Mouse (Mus musculus) G1E-ER4 (cell line): ENCODE results near the gene Gadd45b. TPM values are rescaled to one million over a fixed set of nuclear protein-coding genes. Genes with fewer than 3 reads are reported as not detected.

Experiments
- GATA1 ChIP-seq: IDR thresholded peaks from one replicate; pipeline ENCODE4 v1.8.0; 2012; ENCODE audit warnings: low read length, inconsistent platforms
- polyA plus RNA-seq: library from polyadenylated mRNA; stranded (reverse); fragments of >175 nt; gene quantifications from 2 replicates; pipeline ENCODE4 v1.2.3, GENCODE M21; 2012

Gadd45b gene
- polyA plus RNA-seq, 1 experiment: 1.3 TPM

DNA sequence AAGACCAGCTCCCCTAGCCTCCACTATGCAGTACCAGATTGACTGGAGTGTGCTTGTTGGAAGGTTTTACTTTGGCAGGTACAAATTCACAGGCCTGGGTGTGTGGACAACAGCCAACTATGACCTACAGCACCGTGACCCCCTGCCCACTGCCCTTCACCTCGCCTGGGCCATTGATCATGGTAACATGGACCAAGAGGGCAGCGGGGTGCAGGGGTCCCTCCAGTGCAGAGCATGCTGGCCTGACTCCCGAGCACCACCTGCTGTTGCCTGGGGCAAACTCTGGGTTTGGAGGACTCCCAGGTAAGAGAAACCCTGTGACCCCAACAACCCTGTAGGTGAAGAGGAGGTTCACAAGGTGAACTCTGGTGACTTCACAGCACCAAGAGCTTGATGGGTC, 27.9 kb downstream of the Gadd45b start:
- no peak for TF ChIP-seq GATA1

- no peak for TF ChIP-seq GATA1
Observed at GRCm38 (mm10) chr10:80958979-80959637, 29.2 kb downstream of the Gadd45b start.

- no peak for TF ChIP-seq GATA1
Observed at GRCm38 (mm10) chr10:80960551-80961508, 31.0 kb downstream of the Gadd45b start.

GRCm38 (mm10) chr10:80962051-80962472, 32.2 kb downstream of the Gadd45b start:
- no peak for TF ChIP-seq GATA1

DNA sequence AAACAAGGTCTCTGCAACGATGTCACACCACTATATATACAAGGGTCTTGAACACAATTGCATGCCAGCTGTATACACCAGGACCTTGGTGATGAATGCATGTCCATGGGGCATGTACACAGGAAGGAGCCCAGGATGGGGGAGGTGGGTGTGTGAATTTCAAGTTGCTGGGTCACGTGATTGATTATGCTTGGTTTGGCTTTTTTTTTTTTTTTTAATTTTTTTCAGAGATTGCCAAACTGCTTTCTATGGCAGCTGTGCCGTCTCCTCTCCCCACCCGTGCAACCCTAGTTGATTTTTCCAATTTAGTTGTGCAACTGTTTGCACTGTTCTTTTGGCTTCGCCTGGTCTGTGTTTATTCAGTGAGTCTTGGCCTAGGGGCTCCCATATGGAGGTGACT, 32.7 kb downstream of the Gadd45b start:
- TF ChIP-seq GATA1: no peak

DNA sequence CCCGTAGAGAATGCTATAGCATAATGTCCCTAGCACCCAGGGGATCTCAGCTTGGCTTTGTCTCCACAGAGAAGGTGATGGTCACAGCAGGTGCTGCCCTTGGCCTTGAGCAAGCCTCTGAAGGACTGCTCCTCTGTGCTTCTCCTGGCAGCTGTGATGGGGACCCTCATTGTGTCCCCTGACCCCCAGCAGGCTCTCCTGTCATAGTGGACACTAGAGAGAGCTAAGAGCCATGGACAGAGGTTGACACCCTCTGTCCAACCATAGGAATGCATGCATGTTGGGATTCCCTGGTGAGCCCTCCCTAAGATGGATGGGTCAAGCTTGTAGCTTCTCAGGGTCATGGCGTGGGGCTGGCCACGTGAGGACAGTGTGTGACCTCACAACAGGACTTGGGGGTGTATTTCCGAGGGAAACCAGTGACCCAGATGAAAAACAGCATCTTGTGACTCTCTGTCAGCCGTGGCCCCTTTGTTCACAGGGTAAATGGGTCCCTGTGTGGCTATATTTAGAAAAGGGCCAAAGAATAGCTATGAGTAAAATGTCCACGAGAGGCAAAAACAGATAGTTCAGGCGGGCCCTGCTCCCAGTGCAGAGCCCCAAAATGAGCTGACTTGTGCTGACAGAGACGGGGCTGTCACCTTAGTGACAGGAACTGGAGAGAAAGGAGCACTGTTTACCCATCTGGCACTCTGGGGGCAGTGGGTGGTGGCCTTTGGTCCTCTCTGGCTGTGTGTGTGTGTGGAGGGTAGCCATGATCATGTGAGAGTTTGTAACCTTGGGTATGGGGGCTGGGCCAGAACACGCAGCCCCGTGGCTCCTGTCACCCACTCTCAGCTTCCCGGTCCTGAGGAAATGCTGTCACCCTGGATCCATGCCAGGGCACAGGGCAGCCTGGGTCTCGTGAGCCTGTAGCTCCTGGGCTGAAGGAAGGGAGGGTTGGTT, 33.4 kb downstream of the Gadd45b start:
- no peak for TF ChIP-seq GATA1

DNA sequence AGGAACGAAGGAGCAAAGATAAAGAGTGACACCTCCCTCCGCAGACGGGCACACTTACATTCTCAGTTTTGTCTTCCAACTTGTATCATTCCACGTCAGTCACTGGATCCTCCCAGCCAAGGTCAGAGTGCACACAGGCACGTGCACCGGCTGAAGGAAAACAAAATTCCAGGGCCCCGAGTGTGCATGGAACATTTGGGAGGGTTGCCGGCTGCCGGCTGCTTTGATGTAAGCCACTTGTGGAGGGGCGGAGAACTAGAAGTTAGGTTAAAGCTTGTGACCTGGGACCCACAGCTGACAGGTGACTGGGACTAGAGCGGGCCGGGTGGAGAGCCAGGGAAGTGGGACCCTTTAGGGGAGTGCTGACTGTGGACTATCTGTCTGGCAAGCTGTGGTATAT, 36.4 kb downstream of the Gadd45b start:
- TF ChIP-seq GATA1: no peak

DNA sequence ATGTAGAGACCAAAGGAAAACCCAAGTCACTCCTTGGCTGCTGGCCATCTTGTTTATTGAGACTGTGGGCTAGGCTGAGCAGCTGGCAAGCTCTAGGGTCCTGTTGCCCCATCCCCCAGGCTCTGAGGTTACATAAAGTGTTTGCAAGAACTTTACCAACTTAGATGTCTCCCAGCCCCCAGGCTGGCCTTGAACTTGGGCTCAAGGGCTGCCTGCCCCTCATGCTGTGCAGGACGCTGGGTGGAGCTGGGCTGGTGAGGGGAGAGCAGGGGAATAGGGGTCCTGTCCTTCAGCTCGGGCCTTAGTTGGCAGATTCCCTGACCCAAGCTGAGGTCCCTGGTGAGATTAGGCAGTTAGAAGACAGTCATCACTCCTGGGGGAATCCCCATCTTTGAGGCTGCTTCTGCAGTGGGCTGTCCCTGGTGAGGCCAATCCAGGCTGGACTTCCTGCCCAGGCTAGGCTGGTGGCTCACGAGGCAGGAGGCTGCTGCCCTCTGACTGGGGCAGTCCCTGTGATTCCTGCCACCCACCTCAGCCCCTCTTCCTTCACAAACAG, 37.3 kb downstream of the Gadd45b start:
- no peak for TF ChIP-seq GATA1

GRCm38 (mm10) chr10:80968106-80968505, 38.2 kb downstream of the Gadd45b start:
- no peak for TF ChIP-seq GATA1

DNA sequence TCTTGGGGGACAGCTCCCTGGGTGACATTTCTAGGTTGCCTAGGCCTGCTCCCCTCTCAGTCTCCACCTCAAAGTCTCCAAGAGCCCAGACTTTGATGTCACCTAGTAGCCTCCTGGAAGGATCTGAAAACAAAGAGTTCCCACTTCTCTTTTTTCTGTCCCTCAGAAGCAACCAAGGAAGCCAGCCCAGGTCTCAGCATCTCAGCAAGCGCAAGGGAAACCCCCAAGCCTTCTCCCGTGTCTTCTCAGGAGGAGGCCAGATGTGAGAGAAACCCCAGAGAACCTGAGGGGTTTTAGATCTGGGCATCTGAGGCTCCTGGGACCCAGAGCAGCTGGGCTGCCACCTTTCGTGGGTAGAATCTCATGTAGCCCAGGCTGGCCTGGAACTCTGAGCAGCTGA, 39.4 kb downstream of the Gadd45b start:
- TF ChIP-seq GATA1: no peak

DNA sequence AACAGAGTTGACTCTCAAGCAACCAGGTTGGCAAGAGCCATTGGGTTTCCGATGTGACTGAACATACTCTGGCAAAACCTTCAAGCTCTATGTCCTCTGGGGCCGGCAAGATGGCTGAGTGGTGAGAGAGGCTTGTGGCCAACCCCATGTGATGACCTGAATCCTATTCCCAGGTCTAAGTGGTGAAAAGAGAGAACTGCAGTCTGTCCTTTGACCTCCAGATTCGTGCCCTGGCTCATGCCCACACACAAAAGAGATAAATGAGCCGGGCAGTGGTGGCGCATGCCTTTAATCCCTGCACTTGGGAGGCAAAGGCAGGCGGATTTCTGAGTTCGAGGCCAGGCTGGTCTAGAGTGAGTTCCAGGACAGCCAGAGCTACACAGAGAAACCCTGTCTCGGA, 40.3 kb downstream of the Gadd45b start:
- TF ChIP-seq GATA1: no peak

DNA sequence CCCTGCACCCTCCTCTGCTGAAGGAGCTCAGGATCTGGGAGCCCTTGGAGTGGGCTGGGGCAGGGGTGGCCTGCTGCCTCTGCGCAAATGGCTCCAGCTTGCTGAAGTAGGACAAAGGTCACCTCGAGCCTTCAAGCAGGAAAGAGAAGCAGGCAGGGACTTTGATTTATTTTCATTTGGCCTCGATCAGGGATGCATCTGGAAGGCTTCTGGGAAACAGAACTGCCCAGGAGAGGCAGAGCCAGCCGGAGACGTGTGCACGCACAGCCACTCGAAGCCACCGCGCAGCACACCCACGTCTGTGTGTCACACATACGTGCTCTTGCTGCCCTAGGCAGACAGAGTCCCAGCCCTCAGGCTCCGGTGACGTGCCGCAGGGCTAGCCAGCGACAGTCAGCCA, 41.7 kb downstream of the Gadd45b start:
- no peak for TF ChIP-seq GATA1

- no peak for TF ChIP-seq GATA1
Observed at GRCm38 (mm10) chr10:80972071-80972987, 42.5 kb downstream of the Gadd45b start.

DNA sequence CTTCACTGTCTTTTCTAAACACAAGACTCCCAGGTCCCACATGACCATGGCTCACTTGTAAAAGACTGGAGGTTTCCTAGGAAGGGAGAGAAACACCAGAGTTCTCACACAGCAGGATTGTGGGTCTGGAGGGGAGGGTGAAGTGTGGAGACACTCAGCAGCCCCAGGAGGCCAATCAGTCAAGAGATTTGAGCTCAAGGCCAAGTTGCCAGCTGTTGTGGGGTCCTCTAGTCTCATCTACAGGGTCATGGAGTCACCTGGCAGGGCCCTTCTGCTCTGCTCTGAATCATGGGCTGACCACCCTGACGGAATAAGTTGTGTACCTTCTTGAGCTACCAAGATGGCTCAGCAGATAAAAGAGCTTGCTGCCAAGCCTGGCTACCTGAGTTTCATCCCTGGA, 43.8 kb downstream of the Gadd45b start:
- no peak for TF ChIP-seq GATA1
